Mouse (Mus musculus) E14TG2a.4 (cell line): ENCODE results near the gene Arhgap15.

Experiments
- H3K27me3 ChIP-seq: 2 replicates; pipeline ENCODE4 v1.6.1; 2014; ENCODE audit warnings: low read length, control low read depth; ENCODE audit not compliant: insufficient read depth
- H3K36me3 ChIP-seq: 2 replicates; pipeline ENCODE4 v1.6.1; 2014; ENCODE audit warnings: low read length, control low read depth; ENCODE audit not compliant: insufficient read depth
- H3K4me1 ChIP-seq: replicated peaks from 2 replicates; pipeline ENCODE4 v1.6.1; 2014; ENCODE audit warnings: low read depth, low read length, control low read depth
- H3K4me3 ChIP-seq: replicated peaks from 2 replicates; pipeline ENCODE4 v1.5.1; 2014; ENCODE audit warnings: mild to moderate bottlenecking, low read length
- H3K9me3 ChIP-seq: 2 replicates; pipeline ENCODE4 v1.6.1; 2014; ENCODE audit warnings: low read length, control low read depth
- CTCF ChIP-seq: conservative IDR thresholded peaks from 2 replicates; pipeline ENCODE4 v1.5.1; 2014; ENCODE audit warnings: low read length
- NANOG ChIP-seq: IDR thresholded peaks from 2 replicates; pipeline ENCODE4 v1.6.1; 2014; ENCODE audit warnings: borderline replicate concordance, low read length, mixed read lengths
- POU5F1 ChIP-seq: IDR thresholded peaks from 2 replicates; pipeline ENCODE4 v1.6.1; 2014; ENCODE audit warnings: low read length, borderline replicate concordance

Arhgap15 gene

GRCm38 (mm10) chr2:44044634-44045033 lies 296.0 kb downstream of the Arhgap15 start:
- Histone ChIP-seq H3K36me3 (no peaks in the 10 kb centered on the region), H3K9me3 (no peaks in the 10 kb centered on the region), H3K4me1 (no peaks in the 10 kb centered on the region), H3K27me3 (no peaks in the 10 kb centered on the region), H3K4me3 (no peak overlapping the region)
- TF ChIP-seq CTCF (no peak), NANOG (no peak)

- Histone ChIP-seq H3K9me3 (no peaks in the 10 kb centered on the region), H3K4me3 (no peak overlapping the region), H3K36me3 (no peaks in the 10 kb centered on the region)
Measured at GRCm38 (mm10) chr2:44045231-44045630, 296.6 kb downstream of the Arhgap15 start.

GRCm38 (mm10) chr2:44060306-44060705 lies 311.7 kb downstream of the Arhgap15 start:
- H3K9me3 ChIP-seq = no peaks in the 10 kb centered on the region
- TF ChIP-seq NANOG (no peak), CTCF (no peak), POU5F1 (no peak)
- no peaks in the 10 kb centered on the region for H3K36me3 ChIP-seq
- no peak overlapping the region for H3K4me3 ChIP-seq
- no peaks in the 10 kb centered on the region for H3K27me3 ChIP-seq
- no peaks in the 10 kb centered on the region for H3K4me1 ChIP-seq

More at GRCm38 (mm10) chr2:44045231-44045630, 296.6 kb downstream of the Arhgap15 start:
- TF ChIP-seq CTCF = no peak
- TF ChIP-seq POU5F1 = no peak
- TF ChIP-seq NANOG = no peak
- Histone ChIP-seq H3K4me1 (no peaks in the 10 kb centered on the region), H3K27me3 (no peaks in the 10 kb centered on the region)

- no peaks in the 10 kb centered on the region for H3K9me3 ChIP-seq
- no peaks in the 10 kb centered on the region for H3K27me3 ChIP-seq
- no peaks in the 10 kb centered on the region for H3K4me1 ChIP-seq
- H3K36me3 ChIP-seq = no peaks in the 10 kb centered on the region
- no peak for TF ChIP-seq POU5F1
- no peak for TF ChIP-seq CTCF
- TF ChIP-seq NANOG = no peak
- H3K4me3 ChIP-seq = no peak overlapping the region
Measured at GRCm38 (mm10) chr2:44060716-44061115, 312.1 kb downstream of the Arhgap15 start.

- Histone ChIP-seq H3K36me3 (no peaks in the 10 kb centered on the region), H3K27me3 (no peaks in the 10 kb centered on the region), H3K9me3 (no peaks in the 10 kb centered on the region), H3K4me3 (no peak overlapping the region), H3K4me1 (no peaks in the 10 kb centered on the region)
- TF ChIP-seq NANOG (no peak), POU5F1 (no peak)
Measured at GRCm38 (mm10) chr2:44065067-44065466, 316.4 kb downstream of the Arhgap15 start.

GRCm38 (mm10) chr2:44068151-44068840 lies 319.7 kb downstream of the Arhgap15 start:
- Histone ChIP-seq H3K27me3 (no peaks in the 10 kb centered on the region), H3K36me3 (no peaks in the 10 kb centered on the region), H3K4me1 (no peaks in the 10 kb centered on the region), H3K4me3 (no peak overlapping the region), H3K9me3 (no peaks in the 10 kb centered on the region)
- TF ChIP-seq CTCF = no peak
- TF ChIP-seq NANOG = no peak
- no peak for TF ChIP-seq POU5F1

- H3K4me1 ChIP-seq = no peaks in the 10 kb centered on the region
- no peaks in the 10 kb centered on the region for H3K36me3 ChIP-seq
- no peak for TF ChIP-seq POU5F1
- no peak for TF ChIP-seq CTCF
- no peak for TF ChIP-seq NANOG
- H3K4me3 ChIP-seq = no peak overlapping the region
- no peaks in the 10 kb centered on the region for H3K9me3 ChIP-seq
- no peaks in the 10 kb centered on the region for H3K27me3 ChIP-seq
Measured at GRCm38 (mm10) chr2:44068906-44069305, 320.3 kb downstream of the Arhgap15 start.

GRCm38 (mm10) chr2:44076570-44076969 lies 327.9 kb downstream of the Arhgap15 start:
- TF ChIP-seq NANOG (no peak), CTCF (no peak), POU5F1 (no peak)
- Histone ChIP-seq H3K4me3 (no peak overlapping the region), H3K4me1 (no peaks in the 10 kb centered on the region), H3K9me3 (no peaks in the 10 kb centered on the region), H3K36me3 (no peaks in the 10 kb centered on the region), H3K27me3 (no peaks in the 10 kb centered on the region)

GRCm38 (mm10) chr2:44080530-44080929 lies 331.9 kb downstream of the Arhgap15 start:
- Histone ChIP-seq H3K4me1 (no peaks in the 10 kb centered on the region), H3K4me3 (no peak overlapping the region), H3K36me3 (no peaks in the 10 kb centered on the region), H3K27me3 (no peaks in the 10 kb centered on the region), H3K9me3 (no peaks in the 10 kb centered on the region)
- TF ChIP-seq CTCF (no peak), NANOG (no peak), POU5F1 (no peak)

- TF ChIP-seq NANOG (no peak), POU5F1 (no peak), CTCF (no peak)
- H3K36me3 ChIP-seq = no peaks in the 10 kb centered on the region
Measured at GRCm38 (mm10) chr2:44081241-44081640, 332.6 kb downstream of the Arhgap15 start.

More at GRCm38 (mm10) chr2:44081241-44081640, 332.6 kb downstream of the Arhgap15 start:
- Histone ChIP-seq H3K4me1 (no peaks in the 10 kb centered on the region), H3K27me3 (no peaks in the 10 kb centered on the region), H3K9me3 (no peaks in the 10 kb centered on the region), H3K4me3 (no peak overlapping the region)
